Mouse (Mus musculus): ENCODE measurements at regions not wholly inside any gene's neighbourhood (a gene's known extent, or its start where the extent isn't known, plus 50 kb on each side); places are given as distances from the start of the nearest gene placed in this dataset.

DNA sequence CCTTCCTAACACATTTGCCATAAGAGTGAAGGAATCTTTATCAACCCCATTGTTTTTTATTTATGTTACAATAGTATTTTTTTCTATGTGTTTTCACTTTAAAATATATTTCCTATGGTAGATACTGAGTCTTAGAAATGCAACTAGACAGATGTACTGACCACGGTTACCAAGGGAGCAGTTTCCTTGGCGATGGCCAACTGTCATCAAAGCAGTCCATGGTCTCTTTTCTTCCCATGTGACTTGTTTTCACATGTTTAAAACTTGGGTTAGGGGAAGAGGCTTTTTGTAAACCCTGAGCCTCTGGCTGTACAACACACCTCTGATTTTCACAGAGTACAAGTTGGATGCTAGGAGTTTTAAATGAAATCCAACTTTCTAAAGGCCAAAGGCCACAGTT lies 411.9 kb upstream of the Gm765 start:
- Histone ChIP-seq H3K4me3 (no peak overlapping the region), H3K27me3 (no peaks in the 10 kb centered on the region), H3K36me3 (no peaks in the 10 kb centered on the region), H3K4me1 (no peaks in the 10 kb centered on the region), H3K9ac (no peak overlapping the region), H3K9me3 (no peaks in the 10 kb centered on the region), H3K27ac (no peak overlapping the region), H3K4me2 (no peak overlapping the region)
- no peak for ATAC-seq (ENCODE audit: borderline replicate concordance, extremely low read depth, low FRiP score, low TSS enrichment)
- WGBS = 81% methylated on average over 2 of the region's 2 CpGs

DNA sequence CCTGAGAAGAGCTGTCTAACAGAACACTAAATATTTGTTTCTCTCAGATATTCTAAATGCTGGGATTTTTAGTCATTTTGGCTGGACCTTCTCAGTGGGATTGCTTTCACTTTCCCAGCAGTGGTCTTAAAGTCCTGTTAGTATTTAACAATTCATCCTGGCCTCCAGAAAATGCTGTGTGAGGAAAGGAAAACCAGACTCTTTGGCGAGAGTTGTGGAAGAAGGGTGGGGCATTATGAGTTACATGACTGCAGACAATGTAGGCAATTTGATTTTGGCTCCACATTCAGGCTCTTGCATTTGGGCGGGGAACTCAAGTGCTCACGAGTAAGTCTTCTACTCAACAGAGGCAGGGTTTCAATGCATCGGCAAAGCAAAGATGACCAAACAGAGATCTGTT lies 406.1 kb upstream of the Gm765 start:
- Histone ChIP-seq H3K27me3 (no peaks in the 10 kb centered on the region), H3K4me2 (no peak overlapping the region), H3K9ac (no peak overlapping the region), H3K4me3 (no peak overlapping the region), H3K4me1 (0 out of 2 replicates have a peak, but pooled peaks cover 4% of the 10 kb centered on the region), H3K27ac (no peak overlapping the region), H3K36me3 (no peaks in the 10 kb centered on the region), H3K9me3 (no peaks in the 10 kb centered on the region)
- no peak for ATAC-seq (ENCODE audit: borderline replicate concordance, extremely low read depth, low FRiP score, low TSS enrichment)
- 57% methylated on average over 4 of the region's 4 CpGs for WGBS

DNA sequence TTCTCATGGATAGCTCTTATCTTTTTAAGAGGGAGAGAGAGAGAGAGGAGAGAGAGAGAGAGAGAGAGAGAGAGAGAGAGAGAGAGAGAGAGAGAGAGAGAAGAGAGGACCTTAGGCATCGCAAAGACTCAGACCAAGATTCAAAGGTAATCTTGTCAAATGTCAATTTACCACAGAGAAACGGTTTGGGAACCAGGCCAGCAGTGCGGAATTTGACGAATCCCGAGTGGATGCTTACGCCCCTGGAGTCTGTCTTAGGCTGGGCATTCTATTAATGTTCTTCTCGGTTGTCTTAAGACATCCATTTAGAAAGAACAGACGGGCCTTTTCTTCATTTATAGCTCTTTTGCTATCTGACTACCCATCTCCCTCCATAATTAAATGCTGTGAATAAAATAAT lies 404.4 kb upstream of the Gm765 start:
- Histone ChIP-seq H3K4me3 (no peak overlapping the region), H3K9me3 (no peaks in the 10 kb centered on the region), H3K4me1 (0 out of 2 replicates have a peak, but pooled peaks cover 4% of the 10 kb centered on the region), H3K36me3 (no peaks in the 10 kb centered on the region), H3K27me3 (no peaks in the 10 kb centered on the region), H3K9ac (no peak overlapping the region), H3K27ac (no peak overlapping the region), H3K4me2 (no peak overlapping the region)
- ATAC-seq (ENCODE audit: borderline replicate concordance, extremely low read depth, low FRiP score, low TSS enrichment) = no peak
- WGBS = 34% methylated on average over 8 of the region's 8 CpGs

DNA sequence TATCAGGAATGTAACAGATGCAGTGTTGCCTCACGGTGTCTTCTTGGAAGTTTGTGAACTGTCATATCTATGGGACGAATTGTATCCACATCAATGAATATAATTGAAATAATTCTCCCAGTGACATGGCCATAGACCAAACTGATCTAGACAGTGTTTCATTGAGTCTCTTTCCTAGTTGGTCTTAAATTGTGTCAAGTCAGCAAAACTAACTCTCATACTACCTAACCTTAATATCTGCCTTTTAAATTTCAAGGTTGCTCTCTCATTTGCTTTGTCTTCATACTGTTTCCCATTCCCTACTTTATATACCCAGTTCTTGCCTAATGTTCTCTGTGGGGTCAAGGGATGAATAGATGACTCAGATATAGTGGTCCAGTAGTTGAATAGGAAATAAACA lies 397.9 kb upstream of the Gm765 start:
- Histone ChIP-seq H3K9me3 (no peaks in the 10 kb centered on the region), H3K4me2 (no peak overlapping the region), H3K27me3 (no peaks in the 10 kb centered on the region), H3K9ac (no peak overlapping the region), H3K4me3 (no peak overlapping the region), H3K36me3 (no peaks in the 10 kb centered on the region), H3K4me1 (0 out of 2 replicates have a peak, but pooled peaks cover 4% of the 10 kb centered on the region), H3K27ac (no peak overlapping the region)
- WGBS = 89% methylated on average over 2 of the region's 2 CpGs
- no peak for ATAC-seq (ENCODE audit: borderline replicate concordance, extremely low read depth, low FRiP score, low TSS enrichment)

DNA sequence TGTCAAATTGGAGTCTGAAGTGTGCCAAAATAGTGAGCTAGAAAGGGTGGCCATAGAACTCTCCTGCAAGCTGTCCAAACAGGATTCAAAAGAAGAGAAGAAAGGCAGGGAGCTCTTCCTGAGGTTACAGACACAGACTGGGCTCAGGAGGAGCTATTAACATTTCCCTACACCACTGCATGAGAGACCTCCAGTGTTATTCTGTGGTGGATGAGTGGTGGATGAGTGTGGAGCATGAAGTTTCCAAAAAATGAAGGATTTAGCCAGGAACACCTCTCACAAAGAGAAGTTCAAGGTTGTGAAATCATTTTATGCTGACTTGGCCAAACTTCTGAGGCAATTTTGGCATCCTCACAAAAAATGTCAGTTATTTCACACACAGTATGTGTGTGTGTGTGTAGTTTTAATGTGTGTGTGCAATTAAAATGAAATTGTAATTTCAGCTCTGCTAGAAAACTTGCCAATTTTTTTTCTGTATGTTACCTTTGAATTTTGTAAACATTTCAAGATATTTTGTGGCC lies 388.5 kb upstream of the Gm765 start:
- no peak overlapping the region for H3K9ac ChIP-seq
- H3K4me3 ChIP-seq = no peak overlapping the region
- no peaks in the 10 kb centered on the region for H3K27me3 ChIP-seq
- no peaks in the 10 kb centered on the region for H3K4me1 ChIP-seq
- H3K27ac ChIP-seq = no peak overlapping the region
- H3K4me2 ChIP-seq = no peak overlapping the region
- no peaks in the 10 kb centered on the region for H3K36me3 ChIP-seq
- no peak for ATAC-seq (ENCODE audit: borderline replicate concordance, extremely low read depth, low FRiP score, low TSS enrichment)
- H3K9me3 ChIP-seq = no peaks in the 10 kb centered on the region

DNA sequence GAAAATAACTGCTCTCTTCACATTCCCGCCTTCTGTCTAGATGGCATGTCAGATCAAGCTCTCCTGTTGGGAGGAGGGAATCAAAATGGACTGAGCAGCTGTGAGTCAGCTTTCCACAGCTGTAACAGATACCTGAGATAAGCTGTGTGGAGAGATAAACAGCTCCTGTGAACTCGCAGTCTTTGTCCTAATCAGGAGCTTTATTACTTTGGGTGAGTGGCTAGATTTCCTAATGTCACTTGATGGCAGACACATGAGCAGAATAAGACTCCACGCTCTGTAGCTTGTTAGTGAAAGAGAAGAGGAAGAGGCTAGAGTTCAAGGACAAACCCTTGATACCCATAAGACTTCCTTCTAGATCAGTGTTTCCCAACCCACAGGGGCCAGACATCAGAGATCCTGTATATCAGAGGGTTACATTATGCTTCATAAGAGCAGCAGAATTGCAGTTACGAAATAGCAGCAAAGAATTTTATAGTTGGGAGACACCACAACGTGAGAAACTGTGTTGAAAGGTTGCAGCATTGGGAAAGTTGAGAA lies 384.1 kb upstream of the Gm765 start:
- Histone ChIP-seq H3K4me3 (no peak overlapping the region), H3K36me3 (no peaks in the 10 kb centered on the region), H3K4me1 (no peaks in the 10 kb centered on the region), H3K4me2 (no peak overlapping the region), H3K9ac (no peak overlapping the region), H3K9me3 (no peaks in the 10 kb centered on the region), H3K27ac (no peak overlapping the region), H3K27me3 (no peaks in the 10 kb centered on the region)
- no peak for ATAC-seq (ENCODE audit: borderline replicate concordance, extremely low read depth, low FRiP score, low TSS enrichment)
- WGBS = 56% methylated on average over 5 of the region's 5 CpGs

DNA sequence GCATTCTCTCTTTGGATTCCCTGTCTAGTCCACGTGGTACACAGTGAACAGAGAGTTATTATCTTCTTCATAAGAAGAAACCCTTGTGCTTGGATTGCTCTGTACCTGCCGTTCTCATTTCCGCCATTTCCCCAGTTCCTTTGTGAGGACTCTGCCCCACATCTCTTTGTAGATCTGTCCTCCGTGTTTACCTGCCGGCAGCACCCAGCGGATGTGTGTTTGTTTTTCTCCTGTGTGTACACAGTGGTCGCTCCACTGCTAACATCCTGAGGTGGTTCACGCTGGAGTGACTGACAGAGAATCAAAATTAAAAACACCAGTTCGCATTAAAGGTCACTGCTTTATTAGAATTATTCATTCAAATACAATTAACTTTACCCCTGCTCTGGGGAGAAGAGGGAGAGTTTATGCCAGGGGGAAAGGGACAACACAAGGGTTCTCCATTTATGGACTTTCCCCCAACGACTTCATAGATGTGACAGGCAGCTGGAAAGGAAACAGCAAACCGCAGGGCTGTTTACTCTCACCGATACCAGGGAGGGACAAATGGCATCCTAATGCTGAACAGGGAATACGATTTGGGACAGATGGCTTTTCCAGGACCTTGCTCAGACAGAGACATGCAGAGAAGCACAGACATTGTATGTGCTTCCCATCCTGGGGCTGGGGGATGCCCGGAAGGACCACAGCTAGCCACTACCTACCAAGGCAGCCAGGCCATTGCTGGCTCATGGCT lies 362.5 kb upstream of the Gm765 start:
- ATAC-seq (ENCODE audit: borderline replicate concordance, extremely low read depth, low FRiP score, low TSS enrichment) = no peak
- H3K9me3 ChIP-seq = no peaks in the 10 kb centered on the region
- H3K27ac ChIP-seq = no peak overlapping the region
- H3K9ac ChIP-seq = no peak overlapping the region
- no peak overlapping the region for H3K4me2 ChIP-seq
- H3K4me1 ChIP-seq = no peaks in the 10 kb centered on the region
- 47% methylated on average over 14 of the region's 14 CpGs for WGBS
- H3K27me3 ChIP-seq = no peaks in the 10 kb centered on the region
- H3K36me3 ChIP-seq = no peaks in the 10 kb centered on the region
- H3K4me3 ChIP-seq = no peak overlapping the region

DNA sequence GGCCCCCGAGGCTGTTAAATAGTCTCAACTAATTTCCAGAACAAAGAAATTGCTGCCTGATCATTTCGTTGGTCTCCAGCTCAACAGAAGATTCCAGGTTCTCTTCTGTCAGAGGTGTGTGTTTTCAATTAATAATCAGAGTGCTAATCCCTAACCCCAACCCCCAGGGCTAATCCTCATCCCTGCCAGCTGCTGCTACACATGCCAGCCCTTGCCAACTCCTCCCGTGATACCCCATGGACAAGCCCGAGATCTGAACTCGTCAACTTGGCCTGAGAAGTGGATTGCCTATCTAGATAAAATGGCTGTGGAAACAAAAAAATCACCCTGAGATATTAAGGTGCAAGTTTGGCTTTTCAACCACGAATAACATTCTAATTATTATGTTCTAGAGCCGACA lies 355.0 kb upstream of the Gm765 start:
- H3K4me2 ChIP-seq = no peak overlapping the region
- H3K9me3 ChIP-seq = no peaks in the 10 kb centered on the region
- H3K36me3 ChIP-seq = no peaks in the 10 kb centered on the region
- H3K4me3 ChIP-seq = no peak overlapping the region
- no peaks in the 10 kb centered on the region for H3K27me3 ChIP-seq
- WGBS = 78% methylated on average over 7 of the region's 7 CpGs
- no peak for ATAC-seq (ENCODE audit: borderline replicate concordance, extremely low read depth, low FRiP score, low TSS enrichment)
- no peak overlapping the region for H3K27ac ChIP-seq
- H3K4me1 ChIP-seq = no peaks in the 10 kb centered on the region
- no peak overlapping the region for H3K9ac ChIP-seq

DNA sequence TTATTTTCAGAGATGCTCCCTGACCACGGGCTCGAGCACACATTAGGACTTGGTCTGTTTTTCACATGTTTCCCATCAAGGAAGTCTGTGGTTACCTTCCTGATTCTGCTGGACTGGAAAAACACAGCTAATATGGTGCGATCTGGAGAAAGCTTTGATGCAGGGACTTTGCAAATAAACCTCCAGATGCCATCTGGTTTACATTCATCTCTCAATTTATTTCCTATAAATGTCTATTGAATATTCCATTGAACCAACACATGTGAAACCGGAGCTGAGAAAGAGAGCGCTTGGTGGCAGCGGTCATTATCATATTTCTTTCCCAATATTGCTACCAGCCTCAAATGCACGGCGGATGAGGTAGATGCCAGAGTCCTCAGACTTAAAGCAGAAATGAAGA lies 350.9 kb upstream of the Gm765 start:
- ATAC-seq (ENCODE audit: borderline replicate concordance, extremely low read depth, low FRiP score, low TSS enrichment) = no peak
- Histone ChIP-seq H3K4me1 (no peaks in the 10 kb centered on the region), H3K27me3 (no peaks in the 10 kb centered on the region), H3K27ac (no peak overlapping the region), H3K4me2 (no peak overlapping the region), H3K4me3 (no peak overlapping the region), H3K36me3 (no peaks in the 10 kb centered on the region), H3K9me3 (no peaks in the 10 kb centered on the region), H3K9ac (no peak overlapping the region)
- WGBS = 71% methylated on average over 8 of the region's 8 CpGs

DNA sequence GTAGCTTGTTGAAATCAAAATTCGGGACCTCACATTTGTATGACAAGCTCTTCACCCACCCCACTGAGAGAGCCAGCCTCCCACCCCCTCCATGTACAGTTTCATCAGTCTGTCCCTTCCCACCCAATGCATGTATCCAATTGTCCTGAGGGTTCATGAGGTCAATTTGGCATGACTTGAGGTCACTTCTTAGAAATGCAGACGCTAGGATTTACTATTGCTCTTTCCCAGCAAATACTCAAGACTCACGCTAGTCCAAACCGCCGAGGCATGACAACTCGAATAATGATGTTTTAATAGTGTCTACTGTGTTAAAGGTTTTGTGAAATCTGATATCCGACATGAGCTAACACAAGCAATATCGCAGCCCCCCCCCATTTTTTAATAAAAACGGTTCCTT lies 347.6 kb upstream of the Gm765 start:
- Histone ChIP-seq H3K36me3 (no peaks in the 10 kb centered on the region), H3K27me3 (no peaks in the 10 kb centered on the region), H3K4me1 (no peaks in the 10 kb centered on the region), H3K27ac (no peak overlapping the region), H3K9ac (no peak overlapping the region), H3K4me3 (no peak overlapping the region), H3K9me3 (no peaks in the 10 kb centered on the region), H3K4me2 (no peak overlapping the region)
- no peak for ATAC-seq (ENCODE audit: borderline replicate concordance, extremely low read depth, low FRiP score, low TSS enrichment)
- 64% methylated on average over 9 of the region's 9 CpGs for WGBS

DNA sequence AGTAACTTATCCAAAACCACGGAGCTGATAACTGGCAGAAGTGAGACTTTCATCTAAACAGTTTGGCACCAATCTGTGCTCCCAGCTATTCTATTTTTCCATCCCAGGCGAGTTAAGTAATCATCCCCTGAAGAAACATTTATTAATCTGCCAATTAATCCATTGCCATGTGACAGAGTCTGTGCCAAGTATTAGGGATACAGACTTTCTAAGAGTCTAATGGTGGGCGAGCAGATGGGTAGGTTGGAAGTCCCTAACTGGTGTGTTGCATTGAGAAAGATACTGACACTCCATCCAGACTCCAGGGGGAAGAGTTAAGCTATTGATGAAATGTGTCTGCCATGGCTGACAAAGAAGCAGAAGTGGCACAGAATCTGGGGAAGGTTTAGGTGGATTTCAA lies 346.8 kb upstream of the Gm765 start:
- no peaks in the 10 kb centered on the region for H3K9me3 ChIP-seq
- no peaks in the 10 kb centered on the region for H3K36me3 ChIP-seq
- WGBS = 61% methylated on average over 3 of the region's 3 CpGs
- H3K27me3 ChIP-seq = no peaks in the 10 kb centered on the region
- no peak overlapping the region for H3K9ac ChIP-seq
- no peak overlapping the region for H3K27ac ChIP-seq
- H3K4me1 ChIP-seq = no peaks in the 10 kb centered on the region
- H3K4me2 ChIP-seq = no peak overlapping the region
- no peak overlapping the region for H3K4me3 ChIP-seq
- no peak for ATAC-seq (ENCODE audit: borderline replicate concordance, extremely low read depth, low FRiP score, low TSS enrichment)

DNA sequence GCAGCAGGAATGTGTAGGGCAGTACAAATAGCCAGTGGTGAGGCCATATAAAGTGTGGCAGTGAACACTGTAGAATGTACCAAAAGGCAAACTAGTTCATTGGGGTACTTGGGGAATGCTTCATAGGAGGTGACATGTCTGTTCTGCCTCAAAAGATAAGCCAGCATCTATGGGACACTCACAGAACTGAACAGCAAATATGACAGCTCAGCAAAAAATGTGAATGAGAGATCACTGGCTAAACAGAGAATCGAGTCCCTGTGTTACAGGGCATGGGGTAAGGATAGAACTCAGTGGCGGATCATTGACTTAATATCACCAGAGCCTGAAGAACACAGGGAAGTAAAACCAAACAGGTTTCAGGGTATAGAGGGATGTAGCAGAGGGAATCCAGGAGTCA lies 346.1 kb upstream of the Gm765 start:
- WGBS = 69% methylated on average over 2 of the region's 2 CpGs
- Histone ChIP-seq H3K9ac (no peak overlapping the region), H3K27ac (no peak overlapping the region), H3K9me3 (no peaks in the 10 kb centered on the region), H3K4me1 (no peaks in the 10 kb centered on the region), H3K36me3 (no peaks in the 10 kb centered on the region), H3K27me3 (no peaks in the 10 kb centered on the region), H3K4me2 (no peak overlapping the region), H3K4me3 (no peak overlapping the region)
- no peak for ATAC-seq (ENCODE audit: borderline replicate concordance, extremely low read depth, low FRiP score, low TSS enrichment)

Measured in lung, embryonic 15.5 days (tissue).